Mouse (Mus musculus) cerebellum, adult 11 months (tissue): ENCODE measurements around the gene Tom1.
A peak's percentile ranks its signal among the peaks of the same experiment; 100 is the strongest.

Experiments used
- DNase-seq: peaks from one replicate; pipeline ENCODE4 v3.0.0; 2022

Gene Tom1

DNA sequence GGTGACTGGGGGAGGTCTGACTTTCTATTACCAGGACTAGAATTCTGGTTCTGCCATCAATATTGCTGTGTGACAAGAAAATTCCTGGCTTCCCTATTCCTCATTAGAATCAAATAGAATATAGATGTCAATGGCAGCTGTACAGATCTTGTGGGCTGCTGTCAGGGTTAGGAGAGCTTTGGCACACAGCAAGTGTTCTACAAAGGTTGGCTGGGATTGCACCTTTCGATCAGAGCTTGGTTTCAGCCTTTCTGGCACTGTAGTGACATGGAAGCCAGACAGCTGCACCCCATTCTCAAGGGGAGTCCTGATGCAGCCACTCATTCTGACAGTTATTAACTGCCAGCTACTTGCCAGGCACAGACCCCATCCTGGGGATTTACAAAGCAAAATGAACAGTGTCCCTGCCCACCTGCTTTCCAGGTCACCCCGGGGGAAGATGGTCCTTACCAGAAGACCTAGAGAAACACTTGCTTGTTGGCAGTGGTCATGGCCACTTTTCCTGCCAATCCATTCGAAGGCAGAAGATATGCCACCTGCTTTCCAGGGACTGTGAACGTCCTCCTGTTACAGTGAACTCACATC lies 57.4 kb downstream of the Tom1 start:
- DNase-seq: no peak

DNA sequence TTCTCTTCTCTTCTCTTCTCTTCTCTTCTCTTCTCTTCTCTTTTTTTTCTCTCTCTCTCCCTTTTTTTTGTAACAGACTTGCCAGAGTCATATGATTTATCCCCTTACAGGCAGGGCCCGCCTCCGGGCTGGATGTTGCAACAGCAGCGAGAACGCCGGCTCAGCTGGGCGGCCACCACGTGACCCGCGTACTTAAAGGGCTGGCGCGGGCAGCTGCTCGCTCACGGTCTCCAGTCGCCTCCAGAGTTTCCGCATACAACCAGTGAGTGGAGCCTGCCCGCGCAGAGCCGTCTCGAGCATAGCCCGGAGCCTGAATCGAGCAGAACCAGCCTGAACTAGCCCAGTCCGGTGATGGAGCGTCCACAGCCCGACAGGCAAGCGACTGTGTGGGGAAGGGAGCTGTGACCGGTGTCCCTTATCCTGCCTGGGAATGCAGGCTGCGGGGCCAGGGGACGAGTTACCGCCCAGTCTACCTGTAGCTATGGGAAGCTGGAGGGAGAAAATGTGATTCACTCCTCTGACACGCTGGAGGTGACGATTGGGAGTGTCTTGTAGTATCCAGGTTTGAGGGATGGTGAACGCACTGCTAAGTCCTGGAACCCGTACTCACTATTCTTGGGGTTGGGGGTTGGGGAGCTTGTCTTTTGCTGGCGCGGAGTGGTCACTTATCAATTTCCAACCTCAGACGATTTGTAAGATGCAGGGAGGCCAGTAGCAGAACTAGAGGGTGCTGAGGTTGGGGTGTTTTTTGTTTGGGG lies 60.1 kb downstream of the Tom1 start, which contains the start of gene Hmox1:
TSS of gene Hmox1 (plus strand) at position 223 of the 758 bp plus-strand sequence.
- peak; percentile 35 for DNase-seq

- no peak for DNase-seq
Observed at GRCm38 (mm10) chr8:75102956-75103355, 69.5 kb downstream of the Tom1 start.

DNA sequence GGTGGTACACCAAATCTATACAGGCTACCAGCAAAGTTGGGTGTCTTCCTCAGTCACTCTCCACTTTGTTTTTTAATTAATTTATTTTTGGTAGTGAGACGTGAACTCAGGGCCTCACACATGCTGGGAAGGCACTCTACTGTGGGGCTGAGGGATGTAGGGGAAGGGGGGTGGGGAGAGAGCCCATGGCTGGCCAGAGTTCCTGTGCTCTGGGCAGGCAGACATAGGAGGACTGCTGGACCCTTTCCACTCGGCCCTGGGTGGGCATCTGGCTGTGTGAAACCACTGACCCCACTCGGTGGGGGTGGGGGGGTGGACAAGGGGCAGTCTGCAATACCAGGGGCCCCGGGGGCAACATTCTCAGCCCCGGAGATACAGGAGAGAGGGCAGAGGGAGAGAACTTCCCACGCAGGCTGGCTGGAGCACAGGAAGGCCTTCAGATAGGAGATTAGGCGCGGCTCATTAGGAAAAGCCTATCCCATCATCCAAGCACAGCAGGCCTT lies 69.9 kb downstream of the Tom1 start:
- DNase-seq: no peak

DNA sequence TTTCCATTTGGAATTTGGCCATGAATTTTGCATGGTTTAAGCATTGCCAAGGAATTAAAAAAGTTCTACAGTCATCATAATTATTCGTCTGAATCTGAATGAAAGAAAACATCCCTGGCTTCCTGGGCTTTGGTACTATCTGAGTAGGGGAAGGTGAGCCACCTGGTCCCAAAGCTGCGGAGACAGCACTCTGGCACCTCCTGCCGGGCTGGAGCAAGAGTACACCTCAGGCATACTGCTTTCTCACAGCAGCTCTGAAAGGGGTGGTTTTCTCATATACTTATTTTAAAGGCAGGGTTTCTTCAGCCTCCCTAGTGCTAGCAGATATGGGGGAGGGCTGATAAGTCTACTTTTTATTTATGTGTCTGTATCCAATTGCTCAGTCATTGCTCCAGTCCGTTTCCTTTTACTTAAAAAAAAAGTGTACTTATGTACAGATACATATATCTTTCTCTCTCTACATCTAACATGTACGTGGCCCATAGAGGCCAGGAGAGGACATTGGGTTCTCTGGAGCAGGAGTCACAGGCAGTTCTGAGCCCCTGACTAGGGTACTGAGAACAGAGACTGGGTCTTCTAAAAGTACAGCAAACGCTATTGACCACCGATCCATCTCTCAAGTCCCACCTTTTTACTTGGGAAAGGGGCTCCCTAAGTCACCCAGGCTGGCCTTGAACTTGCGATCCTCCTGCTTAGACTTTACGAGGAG lies 75.2 kb downstream of the Tom1 start:
- DNase-seq: peak; percentile 74

DNA sequence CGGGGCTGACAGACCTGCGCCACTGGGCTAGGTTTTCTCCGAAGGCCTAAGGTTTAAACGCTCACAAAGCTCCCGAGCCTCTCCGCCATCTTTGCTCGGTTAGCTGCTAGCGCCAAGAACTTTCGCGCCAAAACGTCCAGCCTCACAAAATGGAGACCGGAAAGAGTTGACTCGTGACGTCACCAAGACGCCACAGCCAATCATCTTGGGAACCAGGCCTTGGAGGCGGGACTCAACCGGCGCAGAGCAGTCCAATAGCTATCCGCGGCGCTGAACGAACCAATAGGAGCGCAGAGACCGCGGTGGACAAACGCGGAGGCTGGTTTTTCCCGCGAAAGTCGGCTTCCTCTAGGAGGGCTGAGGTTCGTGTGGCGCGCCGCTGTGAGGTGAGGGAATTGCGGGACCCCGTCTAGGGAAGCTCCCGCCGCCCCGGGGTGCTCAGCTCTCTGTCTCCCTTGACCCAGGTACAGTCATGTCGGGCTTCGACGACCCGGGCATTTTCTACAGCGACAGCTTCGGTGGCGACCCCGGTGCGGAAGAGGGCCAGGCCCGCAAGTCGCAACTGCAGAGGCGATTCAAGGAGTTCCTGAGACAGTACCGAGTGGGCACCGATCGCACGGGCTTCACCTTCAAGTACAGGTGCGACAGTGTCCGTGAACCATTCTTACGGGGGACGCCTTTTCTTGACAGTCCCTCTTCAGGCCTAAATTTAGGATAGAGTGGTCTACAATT lies 75.9 kb downstream of the Tom1 start, which contains the start of gene Mcm5:
TSS of gene Mcm5 (plus strand) at position 334 of the 732 bp plus-strand sequence.
- DNase-seq: peak; percentile 99

GRCm38 (mm10) chr8:75110093-75110492 lies 76.6 kb downstream of the Tom1 start:
- DNase-seq: peak; percentile 12

- no peak for DNase-seq
Observed at GRCm38 (mm10) chr8:75118505-75118904, 85.0 kb downstream of the Tom1 start.

DNA sequence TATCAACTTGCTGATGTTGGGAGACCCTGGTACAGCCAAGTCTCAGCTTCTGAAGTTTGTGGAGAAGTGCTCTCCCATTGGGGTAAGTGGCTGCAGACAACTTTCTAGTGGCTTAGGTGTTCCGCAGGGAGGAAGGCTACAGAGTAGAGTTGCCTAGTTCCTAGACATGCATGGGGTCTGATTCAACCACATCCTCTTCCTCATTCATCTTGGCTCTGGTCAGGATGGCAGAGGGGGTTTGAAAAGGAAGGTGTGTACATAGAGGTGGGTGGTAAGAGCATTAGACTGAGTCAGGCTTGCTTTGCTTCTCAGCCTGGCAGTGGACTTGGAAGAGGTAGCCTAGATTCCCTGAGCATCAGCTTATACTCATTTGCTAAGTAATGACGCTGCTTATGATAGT lies 85.8 kb downstream of the Tom1 start:
- DNase-seq: no peak
